Comparison of ENCODE assay signal across 17 mouse cellular contexts in genomic region chr8:123114644-123115043, GRCm38 (mm10). TPM values are rescaled to one million over a fixed set of nuclear protein-coding genes. Genes with fewer than 3 reads are reported as not detected.
"Had no signal": no experiment of that assay in that cellular context is flagged by ENCODE, and none has a peak within 500 bp of the region (broad histone marks: within the 10 kb centered on the region; RNA-seq: fewer than 3 reads in every experiment).

No protein-coding gene starts in this region.

- ATAC-seq: intestine, embryonic 16.5 days had no signal

- H3K4me2 ChIP-seq: stomach, embryonic 15.5 days had no signal

- H3K27ac ChIP-seq: left cerebral cortex, adult 2 months; stomach, embryonic 15.5 days had no signal

- H3K36me3 ChIP-seq: liver, embryonic 13.5 days; stomach, embryonic 15.5 days had no signal

- H3K9me3 ChIP-seq: liver, embryonic 13.5 days; stomach, embryonic 15.5 days had no signal

- DNase-seq: kidney, adult 18-20 months; layer of hippocampus, postnatal 36 days; liver, embryonic 13.5 days; lung, adult 18-20 months; lung, postnatal 14 days; lung, postnatal 4 days; midbrain, embryonic 14.5 days; right cerebral cortex, adult 18-20 months; right cerebral cortex, postnatal 25 days; spleen, adult 18-20 months; thymus, postnatal 36 days had no signal

- H3K9ac ChIP-seq: liver, embryonic 13.5 days; stomach, embryonic 15.5 days had no signal

- H3K4me3 ChIP-seq: left cerebral cortex, adult 2 months; liver, embryonic 13.5 days; stomach, embryonic 15.5 days had no signal

RNA-seq across cellular contexts. Expression of gene Sult5a1, which starts 43.5 kb away (rescaled TPM):
- total RNA-seq: left cerebral cortex, postnatal 10 days; left cerebral cortex, postnatal 36 days; megakaryocyte, adult 5-6 weeks had no signal
